Mouse (Mus musculus) CH12.LX (cell line): ENCODE measurements around the gene Npas1. TPM values are rescaled to one million over a fixed set of nuclear protein-coding genes. Genes with fewer than 3 reads are reported as not detected.
A peak's percentile ranks its signal among the peaks of the same experiment; 100 is the strongest.

Source experiments
- DNase-seq: peaks from one replicate; pipeline ENCODE4 v3.0.0-alpha.2; 2013; ENCODE audit errors: extremely low read depth
- H3K27ac ChIP-seq: 2 replicates; pipeline ENCODE4 v1.5.1; 2012; ENCODE audit warnings: low read depth, mild to moderate bottlenecking, control low read depth, moderate library complexity; ENCODE audit not compliant: insufficient read depth
- H3K27me3 ChIP-seq: replicated peaks from 2 replicates; pipeline ENCODE3; 2012; ENCODE audit warnings: inconsistent platforms
- H3K36me3 ChIP-seq, 2 experiments: replicated peaks in 1 of 2; 2 replicates each; pipeline versions ENCODE3 to v1.6.1; 2012; ENCODE audit warnings: inconsistent platforms in 1 of 2, low read length in 1 of 2, mild to moderate bottlenecking in 1 of 2, mixed read lengths in 1 of 2, moderate library complexity in 1 of 2; ENCODE audit not compliant: control insufficient read depth in 1 of 2, insufficient read depth in 1 of 2
- H3K4me1 ChIP-seq, 2 experiments: 2 replicates each; pipeline ENCODE4 v1.6.1; 2012; ENCODE audit warnings: inconsistent platforms in 1 of 2, moderate library complexity in 1 of 2; ENCODE audit not compliant: insufficient read depth in 2 of 2, control insufficient read depth in 1 of 2
- H3K4me2 ChIP-seq: 2 replicates; pipeline ENCODE4 v1.6.1; 2012; ENCODE audit warnings: low read depth, mild to moderate bottlenecking, control low read depth; ENCODE audit not compliant: poor library complexity, insufficient read depth, severe bottlenecking
- H3K4me3 ChIP-seq, 3 experiments: fragments of 150-350 bp in 1 of 3; sonication (generic) in 1 of 3; replicated peaks in 1 of 3; 2 replicates each; pipeline versions ENCODE3 to v1.5.1; 2011 to 2012; ENCODE audit warnings: low read depth in 2 of 3, low read length in 2 of 3, mild to moderate bottlenecking in 2 of 3, moderate library complexity in 2 of 3, control low read depth in 1 of 3, improper control_type of control experiment in 1 of 3, inconsistent platforms in 1 of 3, mixed read lengths in 1 of 3; ENCODE audit not compliant: poor library complexity in 1 of 3
- H3K79me2 ChIP-seq: replicated peaks from 2 replicates; pipeline ENCODE4 v1.6.1; 2012; ENCODE audit warnings: mild to moderate bottlenecking, moderate library complexity; ENCODE audit not compliant: control insufficient read depth, poor library complexity, insufficient read depth, severe bottlenecking; ENCODE audit errors: extremely low read depth
- H3K9ac ChIP-seq: 2 replicates; pipeline ENCODE4 v1.6.1; 2012; ENCODE audit warnings: low read depth, mild to moderate bottlenecking, control low read depth, moderate library complexity; ENCODE audit not compliant: insufficient read depth
- H3K9me3 ChIP-seq: replicated peaks from 2 replicates; pipeline ENCODE3; 2012; ENCODE audit warnings: low read length, inconsistent platforms, mixed read lengths
- BHLHE40 ChIP-seq: IDR thresholded peaks from 2 replicates; pipeline ENCODE4 v1.6.1; 2011; ENCODE audit warnings: mild to moderate bottlenecking, low read depth, low read length, improper control_type of control experiment
- CHD1 ChIP-seq: IDR thresholded peaks from 2 replicates; pipeline ENCODE4 v1.6.1; 2012; ENCODE audit warnings: low read depth, low read length, improper control_type of control experiment, inconsistent platforms
- CTCF ChIP-seq, 2 experiments: IDR thresholded peaks in 1 of 2; conservative IDR thresholded peaks in 1 of 2; 2 replicates each; pipeline ENCODE4 v1.5.1; 2011 to 2012; ENCODE audit warnings: low read depth in 2 of 2, low read length in 2 of 2, improper control_type of control experiment in 1 of 2, inconsistent platforms in 1 of 2, mild to moderate bottlenecking in 1 of 2, moderate library complexity in 1 of 2
- E2F4 ChIP-seq: IDR thresholded peaks from 2 replicates; pipeline ENCODE4 v1.6.1; 2011; ENCODE audit warnings: low read depth, low read length, improper control_type of control experiment; ENCODE audit not compliant: insufficient replicate concordance
- ELF1 ChIP-seq: IDR thresholded peaks from 2 replicates; pipeline ENCODE4 v1.6.1; 2014; ENCODE audit warnings: low read depth, mild to moderate bottlenecking, inconsistent platforms, low read length, improper control_type of control experiment
- EP300 ChIP-seq: IDR thresholded peaks from 2 replicates; pipeline ENCODE4 v1.6.1; 2011; ENCODE audit warnings: low read length, improper control_type of control experiment
- HCFC1 ChIP-seq: IDR thresholded peaks from 2 replicates; pipeline ENCODE4 v1.6.1; 2012; ENCODE audit warnings: low read depth, mild to moderate bottlenecking, inconsistent platforms, low read length, improper control_type of control experiment
- IRF4 ChIP-seq: IDR thresholded peaks from 2 replicates; pipeline ENCODE4 v1.6.1; 2014; ENCODE audit warnings: low read depth, mild to moderate bottlenecking, inconsistent platforms, low read length, improper control_type of control experiment
- JUN ChIP-seq: IDR thresholded peaks from 2 replicates; pipeline ENCODE4 v1.6.1; 2011; ENCODE audit warnings: low read depth, mild to moderate bottlenecking, low read length, improper control_type of control experiment, moderate library complexity; ENCODE audit not compliant: insufficient read depth
- JUND ChIP-seq: conservative IDR thresholded peaks from 2 replicates; pipeline ENCODE4 v1.6.1; 2011; ENCODE audit warnings: low read depth, low read length, improper control_type of control experiment
- MAZ ChIP-seq: IDR thresholded peaks from 2 replicates; pipeline ENCODE4 v1.6.1; 2012; ENCODE audit warnings: low read depth, mild to moderate bottlenecking, inconsistent platforms, low read length, improper control_type of control experiment, moderate library complexity
- MEF2A ChIP-seq: IDR thresholded peaks from 2 replicates; pipeline ENCODE4 v1.6.1; 2014; ENCODE audit warnings: low read depth, mild to moderate bottlenecking, inconsistent platforms, low read length, improper control_type of control experiment, borderline replicate concordance
- MYC ChIP-seq: IDR thresholded peaks from 2 replicates; pipeline ENCODE4 v1.6.1; 2011; ENCODE audit warnings: low read depth, mild to moderate bottlenecking, improper control_type of control experiment, low read length
- NELFE ChIP-seq: IDR thresholded peaks from 2 replicates; pipeline ENCODE4 v1.6.1; 2011; ENCODE audit warnings: low read depth, low read length, improper control_type of control experiment
- NRF1 ChIP-seq: IDR thresholded peaks from 2 replicates; pipeline ENCODE4 v1.6.1; 2014; ENCODE audit warnings: low read depth, mild to moderate bottlenecking, inconsistent platforms, low read length, improper control_type of control experiment, moderate library complexity
- PAX5 ChIP-seq: IDR thresholded peaks from 2 replicates; pipeline ENCODE4 v1.6.1; 2012; ENCODE audit warnings: low read length, inconsistent platforms, mixed read lengths
- POLR2A ChIP-seq: IDR thresholded peaks from 2 replicates; pipeline ENCODE4 v1.6.1; 2011; ENCODE audit warnings: low read depth, mild to moderate bottlenecking, improper control_type of control experiment, low read length
- POLR2AphosphoS2 ChIP-seq: IDR thresholded peaks from 2 replicates; pipeline ENCODE4 v1.6.1; 2011; ENCODE audit warnings: low read depth, low read length, improper control_type of control experiment
- RAD21 ChIP-seq: IDR thresholded peaks from 2 replicates; pipeline ENCODE4 v1.6.1; 2011; ENCODE audit warnings: low read depth, mild to moderate bottlenecking, low read length, improper control_type of control experiment, moderate library complexity
- SIN3A ChIP-seq: IDR thresholded peaks from 2 replicates; pipeline ENCODE4 v1.6.1; 2012; ENCODE audit warnings: low read length, improper control_type of control experiment, inconsistent platforms
- SMC3 ChIP-seq: IDR thresholded peaks from 2 replicates; pipeline ENCODE4 v1.6.1; 2011; ENCODE audit warnings: low read depth, low read length, improper control_type of control experiment
- TCF12 ChIP-seq: IDR thresholded peaks from 2 replicates; pipeline ENCODE4 v1.6.1; 2014; ENCODE audit warnings: low read depth, mild to moderate bottlenecking, inconsistent platforms, low read length, improper control_type of control experiment
- USF1 ChIP-seq: IDR thresholded peaks from 2 replicates; pipeline ENCODE4 v1.6.1; 2014; ENCODE audit warnings: low read depth, mild to moderate bottlenecking, inconsistent platforms, low read length, improper control_type of control experiment
- ZC3H11A ChIP-seq: IDR thresholded peaks from 2 replicates; pipeline ENCODE4 v1.6.1; 2012; ENCODE audit warnings: low read depth, mild to moderate bottlenecking, inconsistent platforms, low read length, improper control_type of control experiment
- ZKSCAN1 ChIP-seq: IDR thresholded peaks from 2 replicates; pipeline ENCODE4 v1.6.1; 2012; ENCODE audit warnings: low read depth, inconsistent platforms, low read length, improper control_type of control experiment, borderline replicate concordance
- ZNF384 ChIP-seq: IDR thresholded peaks from 2 replicates; pipeline ENCODE4 v1.6.1; 2012; ENCODE audit warnings: low read depth, low read length, improper control_type of control experiment, inconsistent platforms
- dilution Hi-C: fragments of 300-500 bp; cut with MboI; formaldehyde crosslinking; loops from 2 replicates; pipeline ENCODE4 v1.14.3; 2020; ENCODE audit warnings: low sequenced_read_pairs; ENCODE audit not compliant: extremely low pct_unique_long_range_greater_than_20kb, extremely low pct_ligation_motif_present
- in situ Hi-C: fragments of 300-500 bp; cut with MboI; formaldehyde crosslinking; loops from 3 replicates; pipeline ENCODE4 v1.14.3; 2019; ENCODE audit warnings: low sequenced_read_pairs, low pct_ligation_motif_present, low pct_unique_long_range_greater_than_20kb, mixed read lengths
- polyA plus RNA-seq: library from polyadenylated mRNA; unstranded; fragments of >175 nt; gene quantifications from 2 replicates; pipeline ENCODE4 v1.2.1, GENCODE M21; 2012; ENCODE audit warnings: low read depth; ENCODE audit not compliant: insufficient read length
- total RNA-seq, 2 experiments: library from RNA; depleted of rRNA; stranded (reverse); fragments of 300-350 nt in 1 of 2; fragments of >200 nt in 1 of 2; gene quantifications; 2 replicates each; pipeline ENCODE4 v1.2.3; 2012 to 2014

Gene Npas1
- total and polyA plus RNA-seq, 3 experiments = 0.08 to 0.56 TPM; not detected in 1

DNA sequence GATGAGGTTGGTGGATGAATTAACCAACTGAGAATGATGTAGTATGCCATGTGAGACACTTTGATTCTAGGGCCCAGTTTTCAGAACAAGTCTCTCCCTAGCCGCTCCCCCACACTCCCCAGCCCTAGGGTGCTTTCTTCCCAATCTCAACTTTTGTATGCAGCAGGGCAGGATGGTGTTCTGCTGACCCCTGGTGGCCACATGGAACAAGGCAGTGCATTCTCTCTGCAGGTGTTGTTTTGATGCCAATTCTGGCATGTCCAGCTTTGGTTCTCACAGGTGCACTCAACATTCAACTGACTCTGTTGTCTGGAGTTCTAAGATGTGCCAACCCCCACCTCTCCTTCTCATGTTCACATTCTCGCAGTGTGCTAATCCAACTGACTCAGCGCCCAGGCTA lies 14.2 kb upstream of the Npas1 start:
- H3K4me1 ChIP-seq = peaks cover 0 to 22% of the 10 kb centered on the region in 2 experiments; a peak in 2 of 4 replicates
- H3K27me3 ChIP-seq = no peaks in the 10 kb centered on the region
- no peak overlapping the region for H3K27ac ChIP-seq
- TF ChIP-seq ZC3H11A (0 out of 2 replicates have a peak, but pooled peaks have one; percentile 34), SMC3 (peak; percentile 85), NRF1 (no peak), POLR2AphosphoS2 (no peak), E2F4 (no peak), RAD21 (peak; percentile 89), SIN3A (no peak), JUN (no peak), TCF12 (peak; percentile 42; the same call in 1 of the 2 replicates), BHLHE40 (no peak), CTCF (conservative IDR thresholded peaks at IDR 0.05 in 1 of 2, IDR thresholded peaks at IDR 0.05 in 1 of 2; ENCODE audit: low read depth in 2 of 2, low read length in 2 of 2) (peak; percentile 94 to 97), EP300 (no peak), NELFE (no peak; the same call in 1 of the 2 replicates), IRF4 (peak; percentile 43; the same call in 1 of the 2 replicates), JUND (no peak), PAX5 (no peak), CHD1 (no peak), ELF1 (no peak), MYC (no peak; the same call in 1 of the 2 replicates), HCFC1 (no peak), MAZ (peak; percentile 65; the same call in 1 of the 2 replicates), POLR2A (no peak), MEF2A (peak; percentile 38; the same call in 1 of the 2 replicates), ZKSCAN1 (no peak), ZNF384 (0 out of 2 replicates have a peak, but pooled peaks have one; percentile 6), USF1 (no peak)
- no peak overlapping the region for H3K4me2 ChIP-seq
- peak; percentile 70 for DNase-seq
- in situ Hi-C loops = no loop called here
- H3K4me3 ChIP-seq = no peak overlapping the region
- H3K9ac ChIP-seq = no peak overlapping the region
- H3K9me3 ChIP-seq = no peaks in the 10 kb centered on the region
- H3K79me2 ChIP-seq = no peaks in the 10 kb centered on the region
- peaks cover 5 to 22% of the 10 kb centered on the region in 2 experiments for H3K36me3 ChIP-seq
- dilution Hi-C loops = no loop called here
